Mouse (Mus musculus): ENCODE measurements around the gene Klhdc10. TPM values are rescaled to one million over a fixed set of nuclear protein-coding genes. Genes with fewer than 3 reads are reported as not detected.

Gene Klhdc10
- total RNA-seq, 2 experiments from 2014 or later, result 151 to 161 TPM

Other genes with a start within 250 kb of the Klhdc10 start
- 10 to 100 TPM; 92.0 to 93.9 TPM for gene Ube2h, start 97.3 kb upstream of the Klhdc10 start, total RNA-seq (2021)
- 10 to 100 TPM; 29.0 to 29.1 TPM for gene Zc3hc1, start 10.8 kb upstream of the Klhdc10 start, total RNA-seq (2021)
- 10 to 100 TPM; 16.3 to 16.6 TPM for gene Tmem209, start 107.9 kb downstream of the Klhdc10 start, total RNA-seq (2021)
- 1 to 10 TPM in 1 of 2 experiments, under 1 TPM in 1; 0.39 to 1.4 TPM for gene Ssmem1, start 108.0 kb downstream of the Klhdc10 start, total RNA-seq (2021)
- gene Cpa2, start 139.7 kb downstream of the Klhdc10 start, total RNA-seq (2021), result 1 to 10 TPM; 3.6 to 4.6 TPM
- gene Cpa4, start 166.5 kb downstream of the Klhdc10 start, total RNA-seq (2021), result under 1 TPM; 0.15 to 0.16 TPM
- not detected for gene Cpa5, start 209.1 kb downstream of the Klhdc10 start, total RNA-seq (2021)
- not detected for gene Cpa1, start 237.3 kb downstream of the Klhdc10 start, total RNA-seq (2021)